Mouse (Mus musculus): ENCODE results near the gene Itgae.

Itgae gene

DNA sequence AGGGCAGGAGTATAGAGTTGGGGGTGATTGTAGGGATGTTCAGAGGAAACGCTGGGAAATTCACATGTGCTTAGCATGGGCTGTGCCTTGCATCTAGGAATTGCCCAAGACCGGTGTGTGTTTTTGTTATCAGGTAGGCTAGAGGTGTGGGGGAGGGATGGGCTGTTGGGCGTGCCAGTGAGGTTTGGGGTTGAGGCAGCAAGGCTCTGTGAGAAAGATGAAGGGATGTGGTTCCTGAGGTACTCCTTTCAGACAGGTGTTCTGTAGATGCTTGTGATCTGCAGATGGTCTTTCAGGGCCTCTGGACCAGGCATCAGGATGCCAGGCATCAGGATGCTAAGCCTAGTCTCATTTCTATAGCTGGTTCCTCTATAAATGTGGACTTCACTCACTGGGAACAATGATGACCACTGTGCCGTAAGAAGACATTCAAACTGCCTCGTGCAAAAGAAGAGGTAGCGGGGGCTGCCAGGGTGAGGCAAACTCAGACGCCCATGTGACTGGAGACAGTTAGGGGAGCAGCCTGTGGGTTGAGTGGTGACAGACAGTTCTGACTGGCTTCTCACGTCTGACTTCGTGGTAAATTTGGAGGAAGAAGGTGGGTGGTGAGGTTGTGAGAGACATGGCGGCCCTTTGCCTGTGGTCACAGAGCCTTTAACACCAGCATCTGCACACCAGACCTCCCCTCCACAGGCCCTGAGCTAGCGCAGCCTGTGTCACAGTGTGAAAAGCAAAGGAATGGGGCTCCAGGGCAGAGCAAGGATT lies 4.0 kb downstream of the Itgae start:
- no peak for DNase-seq

DNA sequence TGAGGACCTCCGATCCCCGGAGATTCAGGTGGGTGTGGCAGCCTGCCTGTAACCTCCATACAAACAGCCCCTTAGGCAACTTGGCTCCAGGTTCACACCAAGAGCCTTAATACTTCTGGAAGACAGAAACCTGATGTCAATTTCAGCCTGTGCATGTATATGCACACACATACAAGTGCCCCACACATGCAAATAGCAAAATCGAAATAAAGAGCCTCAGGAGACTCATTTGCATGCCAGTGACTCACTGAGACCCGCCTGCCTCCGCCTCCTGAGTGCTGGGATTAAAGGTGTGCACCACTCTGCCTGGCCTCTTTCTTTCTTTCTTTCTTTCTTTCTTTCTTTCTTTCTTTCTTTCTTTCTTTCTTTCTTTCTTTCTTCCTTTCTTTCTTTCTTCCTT lies 8.5 kb downstream of the Itgae start:
- DNase-seq, result no peak

DNA sequence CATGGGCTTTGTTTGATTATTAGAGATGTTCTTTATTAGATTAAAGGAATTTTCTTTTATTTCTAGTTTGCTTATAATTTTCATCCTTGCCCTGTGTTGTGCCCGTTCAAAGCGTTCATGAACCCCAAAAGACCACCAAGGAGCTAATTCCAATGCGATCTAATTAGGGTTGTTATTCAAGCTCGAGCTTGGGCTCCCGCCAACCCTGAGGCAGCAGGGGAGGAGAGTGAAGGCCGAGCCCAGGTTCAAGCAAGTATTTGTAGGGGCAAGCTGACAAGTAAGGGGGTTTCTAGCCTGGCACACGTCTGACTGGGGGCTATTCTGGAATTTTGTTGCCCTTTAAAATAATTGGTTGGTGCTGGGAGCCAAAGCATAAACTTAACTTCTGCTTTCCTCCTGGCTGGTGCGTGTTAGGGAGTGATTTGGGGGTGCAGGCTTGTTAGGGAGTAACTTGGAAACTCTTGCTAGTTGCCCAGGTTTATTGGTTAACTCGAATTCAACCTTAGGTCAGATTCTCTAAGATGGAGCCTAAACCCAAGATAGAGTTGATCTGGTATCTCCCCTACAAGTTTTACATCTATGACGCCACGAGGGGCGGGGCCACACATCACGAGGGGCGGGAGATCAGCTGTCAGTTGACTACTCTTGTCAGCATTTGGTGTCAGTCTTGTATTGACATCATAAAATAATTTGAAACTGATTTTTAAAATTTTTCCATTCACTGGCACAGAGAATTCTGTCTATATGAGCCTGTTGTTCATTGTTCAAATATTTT lies 9.8 kb downstream of the Itgae start:
- no peak for DNase-seq

DNA sequence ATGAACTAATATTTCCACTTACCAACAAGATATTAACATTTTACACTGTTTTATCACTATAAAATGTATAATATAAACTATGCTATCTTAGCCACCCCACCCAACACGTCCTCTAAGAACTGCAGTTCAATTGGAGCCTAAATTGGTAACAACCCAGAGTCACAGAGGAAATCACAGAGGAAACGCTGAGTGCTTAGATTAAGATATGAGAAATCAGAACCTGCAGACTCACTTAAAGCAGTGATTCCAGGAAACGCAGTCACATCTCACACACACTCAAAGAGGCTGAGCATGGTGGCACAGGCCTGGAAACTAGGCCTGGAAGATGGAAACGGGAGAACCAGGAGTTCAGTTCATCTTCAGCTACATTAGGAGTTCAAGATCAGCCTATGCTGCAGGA lies 10.9 kb downstream of the Itgae start:
- no peak for DNase-seq

DNA sequence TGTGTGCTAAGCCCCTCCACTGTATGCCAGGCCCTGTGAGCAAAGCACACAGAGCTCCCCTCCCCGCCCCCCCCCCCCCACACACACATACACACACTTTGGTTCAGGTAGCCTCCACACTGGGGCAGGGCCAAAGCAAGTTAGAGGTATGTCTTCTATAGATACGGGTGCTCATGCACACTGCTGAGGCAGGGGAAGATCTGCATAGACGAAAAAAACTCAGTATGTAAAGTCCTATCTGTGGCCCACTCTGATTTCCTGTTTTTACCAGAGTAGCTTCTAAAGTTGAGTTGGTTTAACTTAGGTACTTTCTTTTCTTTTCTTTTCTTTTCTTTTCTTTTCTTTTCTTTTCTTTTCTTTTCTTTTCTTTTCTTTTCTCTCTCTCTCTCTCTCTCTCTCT lies 14.9 kb downstream of the Itgae start:
- no peak for DNase-seq

DNA sequence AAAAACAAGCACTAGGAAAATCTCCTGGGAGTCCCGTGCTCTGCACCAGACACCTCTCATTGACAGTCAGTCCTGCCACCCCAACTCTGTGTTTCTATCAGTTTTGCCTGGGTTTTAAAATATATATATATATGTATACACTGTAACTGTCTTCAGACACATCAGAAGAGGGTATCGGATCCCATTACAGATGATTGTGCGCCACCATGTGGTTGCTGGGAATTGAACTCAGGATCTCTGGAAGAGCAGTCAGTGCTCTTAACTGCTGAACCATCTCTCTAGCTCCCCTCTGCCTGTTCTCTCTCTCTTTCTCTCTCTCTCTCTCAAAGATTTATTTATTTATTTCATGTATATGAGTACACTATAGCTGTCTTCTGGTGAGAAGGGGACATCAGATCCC lies 17.0 kb downstream of the Itgae start:
- DNase-seq, result peak; percentile 50

DNA sequence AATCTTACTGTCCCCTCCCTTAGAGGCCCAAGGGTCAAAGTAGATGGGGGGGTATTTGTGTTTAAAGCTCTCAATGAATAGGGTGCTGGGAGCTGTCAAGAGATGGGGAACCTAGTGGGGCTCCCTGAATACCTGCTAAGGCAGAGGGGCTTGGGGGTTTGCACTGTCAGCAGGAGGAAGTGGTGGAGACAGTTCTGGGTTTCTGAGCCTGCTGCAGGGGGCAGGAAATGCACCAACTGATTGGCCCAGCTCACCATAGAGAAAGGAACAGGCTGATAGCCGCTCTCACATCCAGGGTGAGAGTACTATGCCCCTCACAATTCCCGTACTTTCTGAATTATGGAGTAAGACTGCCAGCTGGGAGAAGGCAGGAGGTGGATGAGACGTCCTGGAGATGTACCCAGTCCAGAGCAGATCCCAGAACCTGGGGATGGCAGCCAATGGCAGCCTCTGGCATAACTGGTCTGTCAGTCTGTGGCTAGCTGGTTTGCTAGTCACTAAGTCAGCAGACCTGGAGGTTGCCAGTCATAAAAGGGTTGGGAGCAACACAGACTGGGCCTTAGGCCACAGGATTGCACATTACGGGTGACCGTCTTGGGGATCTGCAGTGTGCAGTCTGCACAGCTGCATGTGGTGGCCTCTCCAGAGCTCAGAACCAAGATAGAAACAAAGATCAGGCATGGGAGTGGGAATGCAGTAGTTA lies 18.0 kb downstream of the Itgae start:
- no peak for DNase-seq

DNA sequence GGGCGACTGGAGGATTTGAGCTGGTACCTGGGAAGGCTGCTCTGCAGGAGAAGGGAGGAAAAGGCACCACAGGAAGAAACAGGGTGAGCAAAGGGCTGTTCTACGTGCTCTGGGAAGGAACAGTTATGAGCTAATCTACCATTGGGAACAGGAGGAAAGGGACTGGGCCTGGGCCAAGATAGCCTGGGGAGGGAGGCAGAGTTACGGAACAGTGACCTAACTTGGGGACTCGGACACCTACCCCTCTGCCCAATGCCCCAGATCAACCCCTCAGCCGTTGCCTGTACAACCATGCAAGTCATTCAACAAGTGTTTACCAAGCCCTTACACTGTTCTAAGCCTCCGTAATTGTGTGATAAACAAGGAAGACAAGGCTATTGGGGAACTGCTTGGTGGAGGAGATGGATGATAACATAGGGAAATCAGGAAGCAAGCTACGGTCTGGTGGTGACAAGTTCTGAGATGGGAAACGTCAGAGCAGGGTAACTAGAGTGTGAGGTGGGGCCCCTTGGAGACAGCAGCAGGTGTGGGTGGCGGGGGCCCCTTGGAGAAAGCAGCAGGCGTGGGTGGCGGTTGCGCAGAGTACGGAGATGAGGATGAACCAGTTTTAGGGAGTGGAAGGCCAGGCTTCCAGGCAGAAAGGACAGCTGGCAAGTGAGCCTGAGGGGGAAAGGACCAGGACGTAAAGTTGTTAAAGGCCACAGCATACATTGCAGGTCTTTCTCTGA lies 18.7 kb downstream of the Itgae start:
- no peak for DNase-seq

DNA sequence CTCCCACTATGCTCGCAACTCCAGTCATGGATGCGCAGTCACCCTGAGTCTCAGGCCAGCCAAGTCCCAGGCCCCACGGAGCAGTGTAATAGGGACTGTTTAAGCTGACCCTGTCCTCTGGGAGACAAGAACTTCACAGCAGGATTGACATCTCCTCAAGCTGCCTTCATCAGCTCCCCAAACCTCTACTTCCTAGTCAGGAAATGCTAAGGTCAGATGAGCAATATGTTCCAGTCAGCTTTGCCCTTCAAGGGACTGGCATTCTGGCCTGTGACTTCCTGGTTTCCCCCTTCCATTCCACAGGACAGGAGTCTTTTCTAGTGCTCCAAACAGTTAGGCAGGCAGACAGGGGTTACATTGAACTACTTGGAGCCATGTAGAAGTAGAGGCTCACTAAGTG lies 19.6 kb downstream of the Itgae start:
- no peak for DNase-seq

DNA sequence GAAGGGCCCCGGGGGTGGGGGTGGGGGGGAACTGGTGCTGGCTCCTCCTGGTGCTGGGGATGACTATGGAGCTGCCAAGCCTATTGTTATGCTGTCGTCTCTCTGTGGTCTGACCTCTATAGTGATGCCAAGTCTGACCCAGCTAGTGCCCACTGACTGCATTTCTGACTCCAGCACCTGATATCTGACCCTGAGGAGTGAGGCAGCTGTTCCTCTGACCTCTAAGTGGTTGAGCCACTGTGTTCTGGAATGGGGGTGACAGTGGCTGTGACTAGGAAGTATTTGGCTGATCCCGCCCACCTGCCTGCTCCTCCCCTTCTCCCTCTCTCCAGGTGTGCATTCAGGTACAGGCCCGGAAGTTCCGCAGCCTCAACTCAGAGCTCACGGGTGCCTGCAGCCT lies 21.0 kb downstream of the Itgae start:
- no peak for DNase-seq

DNA sequence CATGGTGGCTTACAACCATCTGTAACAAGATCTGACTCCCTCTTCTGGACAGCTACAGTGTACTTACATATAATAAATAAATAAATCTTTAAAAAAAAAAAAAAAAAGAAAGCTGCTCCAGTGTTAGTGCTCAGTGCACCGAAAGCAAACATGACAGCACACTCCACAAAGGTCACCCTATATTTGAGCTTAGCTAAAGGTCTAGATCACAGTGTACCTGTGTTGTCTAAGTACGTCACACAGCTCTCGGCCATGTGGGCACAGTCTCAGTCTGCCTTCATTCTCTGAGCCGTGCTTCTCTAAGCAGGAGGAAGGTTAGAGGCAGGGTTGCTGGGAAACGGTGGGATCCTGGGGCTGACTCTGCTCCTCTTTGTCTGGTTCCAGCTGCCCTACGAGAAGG lies 36.1 kb downstream of the Itgae start:
- DNase-seq, result no peak

DNA sequence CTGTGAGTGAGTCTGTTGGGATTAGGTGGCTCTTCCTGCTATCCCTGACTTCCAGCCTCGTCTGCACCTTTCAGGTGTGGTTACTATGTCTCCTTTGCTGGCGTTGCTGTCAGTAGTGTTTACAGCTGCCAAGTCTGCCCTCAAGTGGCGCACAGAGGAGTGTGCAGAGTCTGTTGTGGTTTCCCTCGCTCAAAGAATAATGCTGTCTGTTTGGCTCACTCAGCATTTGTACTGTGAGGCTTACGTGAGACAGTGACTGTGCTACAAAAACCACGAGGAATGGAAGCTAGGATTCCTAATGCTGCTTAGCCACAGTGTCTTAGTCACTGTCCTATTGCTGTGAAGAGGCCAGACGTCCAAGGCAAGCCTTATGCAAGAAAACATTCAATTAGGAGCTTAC lies 40.6 kb downstream of the Itgae start:
- DNase-seq, result peak; percentile 17

DNA sequence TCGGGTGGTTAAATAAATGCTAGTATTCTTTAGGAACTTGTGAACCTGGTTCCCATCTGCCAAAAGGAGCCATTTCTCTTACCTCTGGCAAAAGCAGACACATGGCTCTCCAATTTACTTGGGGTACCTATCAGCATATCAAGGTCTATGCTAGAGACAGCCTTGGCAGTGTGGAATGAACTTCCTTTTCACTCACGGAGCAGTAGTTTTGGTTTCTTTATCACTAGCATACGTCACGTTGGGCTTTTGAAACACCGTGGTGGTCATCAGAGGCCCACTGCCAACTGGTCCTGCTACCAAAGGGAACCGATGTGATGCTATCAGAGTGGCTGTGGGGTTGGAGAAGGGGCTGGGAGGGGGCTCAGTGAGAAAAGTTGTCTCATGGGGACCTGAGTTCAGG lies 42.6 kb downstream of the Itgae start:
- no peak for DNase-seq

DNA sequence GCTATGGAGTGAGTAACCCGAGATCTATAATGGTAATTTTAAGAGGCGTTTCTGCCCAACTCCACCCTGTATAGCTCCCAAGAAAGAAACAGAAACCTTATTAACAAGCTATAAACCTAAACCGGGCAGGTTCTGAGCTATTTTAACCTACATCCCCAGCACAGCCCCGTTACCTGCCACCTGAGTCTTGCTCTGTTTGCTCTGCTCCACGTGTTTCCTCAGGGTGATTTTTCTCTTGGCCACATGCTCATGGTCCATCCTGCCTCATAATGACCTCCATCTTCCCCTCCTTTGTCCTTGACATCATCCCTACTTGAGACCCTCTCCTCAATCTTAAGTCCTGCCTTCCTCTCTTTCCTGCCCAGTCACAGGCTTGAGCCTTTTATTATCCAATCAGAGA lies 43.8 kb downstream of the Itgae start:
- no peak for DNase-seq

DNA sequence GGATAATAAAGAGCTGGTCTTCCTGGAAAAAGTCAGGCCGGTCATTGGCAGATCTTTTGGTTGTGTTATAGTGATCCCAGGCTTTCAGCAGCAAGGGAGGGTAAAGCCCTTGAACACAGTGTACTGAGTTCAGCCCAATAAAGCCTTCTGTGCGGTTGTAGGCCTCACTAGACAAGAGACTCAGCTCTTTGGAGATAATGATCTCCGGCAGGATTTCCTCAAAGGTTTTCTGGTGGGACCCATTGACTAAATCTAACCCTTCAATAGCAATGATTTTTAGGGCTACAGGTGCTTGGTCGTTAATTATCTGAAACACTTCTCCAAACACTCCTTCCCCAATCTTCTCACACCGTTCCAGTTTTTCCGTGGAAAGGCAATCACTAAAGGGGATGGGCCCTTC lies 46.2 kb downstream of the Itgae start:
- DNase-seq, result no peak

DNA sequence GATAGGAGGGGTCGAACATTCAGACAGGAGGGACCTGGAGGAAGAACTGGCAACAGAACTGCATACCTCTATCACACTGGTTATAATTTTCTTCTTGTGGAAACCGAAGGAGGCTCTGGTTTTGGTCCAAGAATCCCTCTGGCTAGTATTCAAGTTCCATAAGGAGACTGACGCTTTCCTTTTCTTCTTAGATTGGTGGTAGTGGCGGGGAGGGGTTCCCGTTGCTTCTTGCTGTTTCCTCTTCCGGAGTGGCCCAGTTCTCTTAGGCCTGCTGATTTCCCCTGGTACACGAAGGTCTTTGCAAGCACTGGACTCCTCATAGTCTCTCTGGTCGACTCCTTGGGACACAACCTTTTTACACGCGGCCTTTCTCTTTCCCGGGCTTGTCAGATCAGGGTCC lies 46.7 kb downstream of the Itgae start:
- no peak for DNase-seq

DNA sequence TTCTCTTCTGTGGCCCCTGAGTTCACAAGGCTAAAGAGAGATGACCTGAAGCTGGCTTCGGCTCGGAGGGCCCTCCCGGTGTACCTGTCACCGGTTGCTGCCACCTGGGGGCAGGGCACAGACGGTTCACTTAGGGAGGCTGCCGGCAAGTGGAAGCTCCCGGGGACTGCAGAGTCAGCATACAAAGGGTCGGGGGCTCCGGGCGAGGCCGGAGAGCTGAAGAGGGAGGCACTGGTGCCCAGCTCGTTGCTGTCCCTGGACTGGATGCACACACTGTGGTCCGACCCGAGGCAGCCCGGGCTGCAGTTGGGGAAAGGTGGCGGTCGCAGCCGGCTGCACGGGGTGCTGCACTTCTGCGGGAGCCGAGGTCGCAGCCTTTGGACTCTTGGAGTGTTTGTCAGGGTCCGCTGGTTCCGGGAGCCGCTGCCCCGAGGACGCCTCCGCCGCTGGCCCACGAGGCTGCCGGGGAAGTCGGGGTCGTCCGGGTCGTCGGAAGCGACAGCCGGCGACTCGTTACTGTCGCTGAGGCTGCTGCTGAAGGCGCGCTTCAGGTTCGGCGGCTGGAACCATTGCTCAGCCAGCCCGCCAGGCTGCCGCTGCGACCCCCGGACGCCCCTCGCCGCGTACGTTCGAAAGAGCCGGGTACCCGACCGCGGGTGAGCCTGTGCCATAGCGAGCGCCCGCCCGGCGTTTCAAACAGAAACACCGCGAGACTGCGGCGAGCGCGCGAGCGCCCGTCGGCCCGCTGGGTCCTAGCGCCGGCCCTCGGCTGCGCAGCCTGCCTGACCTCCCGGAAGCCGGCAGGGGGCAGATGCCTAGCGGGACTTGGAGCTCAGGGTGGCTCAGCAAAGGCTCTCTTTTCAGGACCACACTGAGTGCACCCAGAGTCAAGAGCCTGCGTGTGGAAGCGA lies 47.5 kb downstream of the Itgae start, which contains the start of gene Haspin:
Gene Haspin (minus strand): TSS at position 704 of the 911 bp plus-strand sequence.
- peak; percentile 95 for DNase-seq

DNA sequence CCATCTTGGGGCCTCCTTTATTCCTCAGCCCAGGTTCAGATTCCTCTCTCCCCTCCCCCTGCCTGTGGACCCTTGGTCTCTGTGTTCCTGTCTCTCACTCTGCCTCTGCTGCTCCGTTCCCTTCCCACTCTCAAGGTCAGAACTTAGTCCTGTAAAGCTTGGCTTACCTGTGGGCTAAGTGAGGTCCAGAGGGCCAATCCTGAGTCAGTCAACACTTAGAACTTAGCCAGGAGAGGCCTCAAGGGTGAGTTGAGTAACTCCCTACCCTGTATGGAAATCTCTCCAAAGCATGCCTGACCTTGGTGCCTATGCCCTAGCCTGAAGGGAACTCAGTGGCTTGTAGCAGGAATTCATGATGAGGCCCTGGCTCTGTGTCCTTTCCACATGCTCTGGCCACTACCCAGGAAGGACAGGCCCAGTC lies 53.9 kb downstream of the Itgae start:
- DNase-seq, result peak; percentile 20

DNA sequence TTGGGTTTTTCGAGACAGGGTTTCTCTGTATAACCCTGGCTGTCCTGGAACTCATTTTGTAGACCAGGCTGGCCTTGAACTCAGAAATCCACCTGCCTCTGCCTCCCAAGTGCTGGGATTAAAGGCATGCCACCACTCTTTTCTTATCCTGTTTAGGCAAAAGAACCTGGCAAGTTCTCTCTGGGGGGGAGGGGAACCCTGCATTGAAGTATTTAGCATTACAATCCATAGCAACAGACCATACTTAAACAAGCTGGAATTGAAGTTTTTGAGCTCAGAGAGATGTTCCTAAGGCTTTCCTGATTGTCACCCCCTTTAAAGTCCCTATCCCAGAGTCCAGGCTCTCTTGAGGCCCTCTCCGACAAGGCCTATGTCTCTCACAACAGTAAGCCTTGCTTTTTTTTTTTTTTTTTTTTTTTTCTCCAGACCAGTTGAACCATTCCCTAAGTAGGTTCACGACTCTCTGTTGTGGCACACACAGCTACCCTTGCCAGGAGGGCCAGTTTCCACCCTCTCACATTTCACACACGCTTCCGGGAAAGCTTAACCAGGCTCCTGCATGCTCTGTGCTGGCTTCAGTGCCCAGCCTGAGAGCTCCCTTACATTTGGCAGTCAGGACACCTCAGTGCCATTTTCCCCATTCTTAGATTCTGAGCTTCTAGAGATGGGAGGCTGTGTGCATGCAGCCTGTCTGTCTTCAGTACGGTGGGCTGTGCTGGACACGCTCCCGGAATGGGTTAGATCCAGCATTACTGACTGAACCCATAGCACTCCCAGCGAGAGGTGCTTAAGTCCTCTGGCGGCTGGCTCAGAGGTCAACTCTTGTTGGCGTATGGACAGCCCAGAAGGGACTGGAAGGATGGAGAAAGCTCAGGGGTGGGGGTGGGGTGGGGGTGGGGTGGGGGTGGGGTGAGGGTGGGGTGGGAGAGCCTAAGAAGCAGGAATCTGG lies 55.9 kb downstream of the Itgae start:
- no peak for DNase-seq

DNA sequence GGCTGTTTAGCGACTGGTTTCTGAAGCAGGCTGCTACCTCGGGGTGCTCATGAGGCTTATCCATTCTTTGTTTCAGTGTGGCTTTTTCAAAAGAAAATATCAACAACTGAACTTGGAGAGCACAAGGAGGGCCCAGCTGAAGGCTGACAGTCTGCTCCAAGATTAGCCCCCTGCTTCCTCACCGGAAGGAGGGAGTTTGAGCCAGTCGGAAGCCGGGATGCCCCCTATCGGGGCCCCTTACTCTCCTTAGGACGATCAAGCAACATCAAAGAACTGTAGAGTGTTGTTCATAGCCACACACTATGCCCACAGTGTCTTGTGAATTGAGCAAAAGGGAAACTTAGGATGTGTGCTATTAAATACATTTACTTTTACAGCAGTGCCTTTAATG lies 56.6 kb downstream of the Itgae start:
- DNase-seq, result no peak

DNA sequence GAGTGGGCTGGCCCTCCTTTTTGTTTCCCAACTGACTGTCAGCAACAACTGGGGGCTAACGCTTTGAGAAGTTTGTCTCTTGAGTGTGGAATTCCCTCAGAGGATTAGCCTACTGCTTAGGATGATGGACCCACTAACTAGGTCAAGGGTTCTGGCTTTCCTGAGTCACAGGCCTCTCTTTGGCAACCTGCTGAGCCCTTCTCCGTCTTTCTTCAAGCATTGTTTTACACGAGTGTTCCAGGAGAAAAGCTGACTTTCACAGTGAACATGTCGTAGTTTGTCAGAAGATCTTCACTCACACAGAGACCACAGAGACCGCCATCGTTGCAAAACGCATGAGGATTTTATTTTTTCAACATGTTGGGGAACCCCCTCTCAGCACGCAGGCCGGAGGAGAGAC lies 57.8 kb downstream of the Itgae start:
- no peak for DNase-seq

All from lung, postnatal 14 days (tissue).